Mouse (Mus musculus): ENCODE data around the gene Axin1.
"Not testable (repeated sequence)": the region's sequence is repeated elsewhere in the genome, so short reads cannot be mapped to it uniquely, and the experiment has no call there.

The Axin1 gene

DNA sequence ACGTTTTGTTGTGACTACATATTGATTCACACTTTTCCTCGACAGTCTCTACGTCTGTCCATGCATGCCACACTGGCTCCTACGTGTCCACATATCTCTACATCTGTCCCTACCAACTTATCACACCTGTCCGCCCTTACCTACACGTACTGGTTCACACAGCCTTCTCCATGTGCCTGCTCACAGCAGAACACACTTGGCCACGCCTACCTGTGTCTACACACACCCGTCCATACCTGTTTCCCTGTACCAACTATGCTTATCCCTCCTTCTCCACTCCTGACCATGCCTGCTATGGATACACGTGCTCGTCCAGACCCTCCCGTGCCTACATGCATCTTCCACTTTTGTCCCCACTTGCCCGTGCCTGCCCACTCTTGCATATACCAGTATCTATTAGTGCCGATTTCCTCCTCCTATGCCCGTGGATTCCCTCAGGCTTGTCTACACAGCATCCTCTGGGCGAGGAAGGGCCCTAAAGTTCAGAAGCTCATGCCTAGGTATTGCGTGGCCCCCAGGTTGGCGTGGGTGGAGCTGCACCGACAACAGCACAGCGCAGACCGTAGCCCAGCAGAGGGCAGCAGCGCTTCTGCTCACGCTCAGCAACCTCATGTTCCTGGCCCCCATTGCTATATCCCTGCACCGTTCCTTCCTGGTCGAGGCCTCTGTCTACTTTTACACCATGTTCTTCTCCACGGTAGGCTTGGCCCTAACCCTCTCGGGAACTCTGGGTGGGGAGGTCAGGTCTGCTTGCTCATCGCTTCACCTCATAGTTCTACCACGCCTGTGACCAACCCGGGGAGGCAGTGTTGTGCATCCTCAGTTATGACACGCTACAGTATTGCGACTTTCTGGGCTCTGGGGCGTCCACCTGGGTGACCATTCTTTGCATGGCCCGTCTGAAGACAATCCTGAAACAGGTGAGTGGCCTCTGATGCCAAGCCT is 18.4 kb upstream of the Axin1 start:
- in situ Hi-C loops (cut with MboI, MseI): loop anchor here (5.0 kb wide), 1 partner anchor 1717 kb away; the partner anchor contains the start of gene Snrpc

DNA sequence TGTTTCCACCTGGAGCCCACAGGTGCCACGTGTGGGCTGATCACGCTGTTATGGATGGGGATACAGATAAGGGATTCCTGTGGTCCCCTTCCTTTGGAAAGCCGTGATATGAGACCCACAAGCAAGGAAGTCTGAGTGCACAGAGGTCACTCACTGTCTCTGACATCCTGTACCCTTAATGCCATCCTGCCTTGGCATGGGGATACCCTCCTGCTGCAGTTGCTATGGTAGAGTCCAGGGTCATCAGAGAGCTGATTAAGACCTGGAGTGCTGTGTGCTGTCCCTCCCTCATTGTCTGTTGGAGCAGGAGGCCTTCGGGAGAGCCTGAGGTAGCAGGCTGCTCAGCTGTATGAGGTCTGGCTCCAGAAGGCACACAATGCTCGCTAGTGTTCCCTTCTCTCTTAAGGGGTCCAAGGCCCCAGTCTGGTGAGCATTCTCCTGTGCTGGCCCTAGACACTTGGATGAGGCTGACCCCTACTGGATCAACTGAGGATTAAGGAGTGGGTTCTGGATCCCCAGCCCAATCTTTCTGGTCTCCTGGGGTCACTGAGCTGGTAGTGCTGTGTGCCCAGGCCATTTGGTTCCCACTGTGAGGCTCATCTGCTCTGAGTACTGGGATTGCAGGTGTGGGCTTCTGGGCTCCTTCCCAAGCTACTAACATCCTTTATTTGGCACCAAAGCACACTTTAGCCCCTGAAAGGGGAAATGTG is 15.9 kb upstream of the Axin1 start:
- in situ Hi-C loops (cut with MboI, MseI): loop anchor here (5.0 kb wide), 1 partner anchor 1715 kb away; the partner anchor contains the start of gene Snrpc

DNA sequence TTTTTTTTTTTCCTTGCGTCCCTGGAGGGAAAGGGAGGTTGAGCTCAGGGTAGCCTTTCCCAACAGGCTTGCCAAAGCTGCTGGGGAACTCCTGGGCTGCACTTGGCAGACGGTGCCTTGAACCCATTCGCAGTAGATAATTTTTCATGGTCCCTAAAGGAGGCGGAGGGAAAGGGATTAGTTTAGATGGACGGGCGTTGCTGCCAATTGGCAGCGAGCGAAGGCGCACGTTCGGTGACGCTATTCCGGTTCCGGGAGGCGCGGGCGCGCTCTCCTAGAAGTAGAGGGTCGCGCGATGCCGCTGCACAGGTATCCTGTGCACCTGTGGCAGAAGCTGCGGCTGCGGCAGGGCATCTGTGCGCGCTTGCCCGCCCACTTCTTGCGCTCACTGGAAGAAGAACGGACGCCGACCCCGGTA is 15.2 kb upstream of the Axin1 start, which contains the start of gene Mrpl28:
Gene Mrpl28 (plus strand): TSS at position 234 of the 418 bp plus-strand sequence.
- in situ Hi-C loops (cut with MboI, MseI): loop anchor here (5.0 kb wide), 1 partner anchor 1714 kb away; the partner anchor contains the start of gene Snrpc

DNA sequence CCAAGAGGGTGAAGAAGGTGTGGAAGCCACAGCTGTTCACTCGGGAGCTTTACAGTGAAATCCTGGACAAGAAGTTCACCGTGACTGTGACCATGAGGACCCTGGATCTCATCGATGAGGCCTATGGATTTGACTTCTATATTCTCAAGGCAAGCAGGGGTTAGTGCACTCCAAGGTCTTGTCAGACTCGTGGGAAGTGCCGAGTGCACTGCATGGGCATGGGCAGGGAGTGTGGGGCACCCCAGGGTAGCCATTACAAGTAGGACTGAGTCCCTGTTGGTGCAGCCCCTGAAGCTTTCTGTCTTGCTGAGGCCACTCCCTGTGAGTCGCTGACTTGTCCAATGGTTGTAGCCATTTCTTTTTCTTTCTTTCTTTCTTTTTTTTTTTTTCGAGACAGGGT is 13.9 kb upstream of the Axin1 start:
- in situ Hi-C loops (cut with MboI, MseI): loop anchor here (5.0 kb wide), 1 partner anchor 1713 kb away; the partner anchor contains the start of gene Snrpc

DNA sequence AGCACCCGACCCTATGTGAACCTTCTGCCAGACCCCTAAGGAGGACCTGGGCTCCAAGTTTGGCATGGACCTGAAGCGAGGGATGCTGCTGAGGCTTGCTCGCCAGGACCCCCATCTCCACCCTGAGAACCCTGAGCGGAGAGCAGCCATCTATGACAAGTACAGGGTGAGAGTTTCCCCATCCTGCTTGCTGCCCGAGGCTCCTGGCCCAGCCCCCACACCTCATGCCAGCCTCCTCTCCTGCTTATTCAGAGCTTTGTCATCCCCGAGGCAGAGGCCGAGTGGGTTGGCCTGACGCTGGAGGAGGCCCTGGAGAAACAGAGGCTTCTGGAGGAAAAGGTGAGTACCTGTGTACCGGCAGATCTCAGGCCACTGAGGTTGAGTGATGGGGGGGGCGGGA is 13.3 kb upstream of the Axin1 start:
- in situ Hi-C loops (cut with MboI, MseI): no loop called here

DNA sequence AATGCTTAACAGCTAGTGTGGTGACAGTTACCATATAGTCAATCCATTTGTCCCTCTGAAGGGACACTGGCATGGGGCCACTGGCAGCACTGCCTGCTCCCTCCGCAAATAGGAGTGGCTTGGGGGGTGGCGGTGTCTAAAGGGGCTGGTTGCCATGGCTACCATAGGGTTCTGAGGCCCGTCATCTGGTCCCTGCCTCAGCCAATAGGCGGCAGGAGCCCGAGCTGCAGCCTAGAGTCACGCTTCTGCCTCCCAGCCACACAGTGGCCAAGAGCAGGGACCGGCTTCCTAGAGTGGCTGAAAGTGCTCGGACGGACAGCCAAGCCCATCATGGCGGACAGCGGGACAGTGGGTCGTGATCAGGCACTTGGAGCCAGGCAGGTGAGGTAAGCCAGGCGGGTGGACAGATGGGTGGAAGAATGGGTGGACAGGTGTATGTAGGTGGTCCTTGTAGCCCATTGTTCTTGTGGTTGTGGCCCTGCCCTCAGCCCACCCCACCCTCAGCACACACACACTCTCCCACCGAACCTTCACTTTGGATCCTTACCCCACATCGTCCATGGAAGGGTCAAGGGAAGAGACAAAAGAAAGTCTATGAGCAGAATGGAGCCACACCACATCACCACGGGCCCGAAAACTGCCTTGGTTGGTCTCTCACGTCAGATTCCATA is 7.3 kb upstream of the Axin1 start:
- in situ Hi-C loops (cut with MboI, MseI): no loop called here

DNA sequence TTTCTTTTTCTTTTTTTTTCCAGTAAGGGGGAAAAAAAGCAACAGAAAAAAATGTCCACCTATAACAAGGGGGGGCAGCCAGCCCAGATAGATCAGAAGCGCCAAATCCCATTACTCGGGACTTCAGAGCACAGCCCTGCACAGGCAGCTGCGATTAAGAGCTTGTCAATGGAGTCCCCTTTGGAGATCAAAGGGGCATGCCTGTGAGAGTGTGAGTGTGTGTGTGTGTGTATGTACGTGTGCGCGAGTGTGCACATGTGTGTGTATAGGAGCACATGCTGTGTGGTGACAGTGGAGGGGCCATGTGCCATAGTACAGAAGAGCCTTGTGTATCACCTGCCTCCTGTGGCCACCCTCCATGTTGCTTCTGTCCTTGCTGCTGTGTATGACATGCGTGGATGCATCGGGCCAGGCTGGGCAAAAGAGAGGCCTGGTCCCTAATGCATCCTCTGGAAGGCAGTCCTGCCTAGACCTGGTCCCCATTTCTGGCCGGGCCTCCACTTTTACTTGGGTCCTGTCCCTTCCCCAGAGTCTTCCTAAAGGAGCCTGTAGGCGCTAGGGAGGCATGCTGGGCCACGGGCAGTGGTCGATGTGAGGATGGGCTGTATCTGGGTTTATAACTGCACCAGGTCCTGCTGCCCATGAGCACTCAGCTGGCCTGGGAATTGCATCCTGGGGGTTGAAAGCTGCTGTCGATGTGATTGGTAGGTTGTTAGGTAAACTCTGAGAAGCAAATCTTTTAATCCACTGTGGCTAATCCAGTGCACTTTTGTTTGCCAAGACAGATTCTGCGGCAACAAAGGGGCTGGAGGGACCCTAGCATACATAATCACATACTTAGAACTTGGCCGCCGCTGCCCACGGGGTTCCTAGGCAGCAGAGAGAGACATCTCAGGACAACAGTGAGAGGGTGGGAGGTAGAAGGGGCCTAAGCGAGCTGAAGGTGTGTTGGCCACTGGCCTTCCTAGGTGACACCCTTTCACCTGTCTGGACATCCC is 6.3 kb upstream of the Axin1 start:
- in situ Hi-C loops (cut with MboI, MseI): no loop called here

DNA sequence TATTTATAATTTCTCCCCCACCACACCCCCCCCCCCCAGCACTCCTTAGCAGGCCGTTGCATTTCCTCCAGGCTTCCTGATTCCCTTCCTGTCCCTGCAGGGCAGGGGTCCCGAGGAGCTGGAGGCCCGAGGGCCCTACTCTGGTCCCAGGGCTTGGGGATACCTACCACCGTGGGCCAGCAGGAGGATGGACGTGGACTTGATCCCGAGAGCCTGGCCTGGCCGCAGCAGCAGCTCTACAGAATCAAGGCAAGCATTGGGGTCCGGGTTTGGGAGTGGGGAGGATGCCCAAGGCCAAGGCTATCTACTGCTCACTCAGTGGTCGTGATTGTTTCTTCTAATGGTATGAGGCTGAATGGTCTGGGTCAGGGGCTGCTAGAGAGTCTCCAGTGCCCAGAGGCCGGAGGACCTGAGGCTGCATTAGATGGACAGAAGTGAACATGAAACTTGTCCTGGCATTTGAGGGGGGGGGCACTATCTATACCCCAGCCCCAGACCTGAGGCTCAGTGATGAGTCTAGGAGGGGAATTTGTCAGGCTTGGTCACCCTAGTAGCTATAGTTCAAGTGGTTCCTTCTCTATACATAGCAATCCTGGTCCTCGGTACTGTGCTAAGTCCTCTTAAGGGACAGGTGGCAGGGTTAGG is 1.3 kb upstream of the Axin1 start:
- in situ Hi-C loops (cut with MboI, MseI): no loop called here

DNA sequence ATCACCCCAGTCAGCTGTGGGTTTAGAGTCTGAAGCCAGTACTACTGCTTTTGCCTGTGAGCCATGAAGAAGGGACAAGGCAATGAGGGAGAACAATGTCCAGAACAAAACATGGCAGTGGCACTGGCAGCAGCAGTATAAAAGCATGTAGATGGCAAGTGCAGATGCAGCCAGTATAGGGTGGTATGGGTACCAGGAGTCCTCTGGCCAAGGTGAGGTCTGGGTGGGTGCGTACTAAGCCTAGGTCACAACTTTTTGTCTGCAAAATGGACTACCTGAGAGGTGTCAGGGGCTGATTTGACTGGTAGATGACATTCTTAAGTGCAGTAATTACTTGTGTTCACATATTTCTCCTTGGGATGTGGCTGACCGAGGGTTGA is 747 bp upstream of the Axin1 start:
- in situ Hi-C loops (cut with MboI, MseI): no loop called here

DNA sequence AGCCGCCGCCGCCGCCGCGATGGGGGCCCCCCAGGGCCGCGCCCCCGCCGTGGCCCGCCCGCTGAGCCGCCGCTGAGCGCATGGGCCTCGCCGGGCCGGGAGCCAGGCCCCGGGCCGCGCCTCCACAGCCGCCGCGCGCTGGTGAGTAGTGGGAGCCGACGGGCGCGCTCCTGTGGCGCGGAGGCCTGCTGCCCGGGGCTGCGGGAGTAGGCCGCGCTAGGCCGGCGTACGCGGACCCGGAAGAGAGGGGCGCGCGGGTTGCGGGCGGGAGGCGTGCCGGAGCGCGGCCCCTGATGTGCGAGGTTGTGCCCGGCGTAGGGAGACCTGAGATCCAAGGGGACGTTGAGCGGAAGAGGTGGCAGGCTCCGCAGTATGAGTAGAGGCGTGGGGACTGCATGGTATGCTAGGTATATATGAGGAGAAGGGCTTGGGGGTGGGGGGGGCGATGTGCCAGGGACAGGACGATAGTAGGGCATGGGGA is 453 bp downstream of the Axin1 start:
- in situ Hi-C loops (cut with MboI, MseI): no loop called here

DNA sequence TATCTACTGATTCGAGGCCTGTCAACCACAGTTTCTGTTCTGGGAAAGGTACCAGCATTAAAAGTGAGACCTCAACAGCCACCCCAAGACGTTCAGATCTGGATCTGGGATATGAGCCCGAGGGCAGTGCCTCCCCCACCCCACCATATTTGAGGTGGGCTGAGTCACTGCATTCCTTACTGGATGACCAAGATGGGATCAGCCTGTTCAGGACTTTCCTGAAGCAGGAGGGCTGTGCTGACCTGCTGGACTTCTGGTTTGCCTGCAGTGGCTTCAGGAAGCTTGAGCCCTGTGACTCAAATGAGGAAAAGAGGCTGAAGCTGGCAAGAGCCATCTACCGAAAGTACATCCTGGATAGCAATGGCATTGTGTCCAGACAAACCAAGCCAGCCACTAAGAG is 4.3 kb downstream of the Axin1 start:
- in situ Hi-C loops (cut with MboI, MseI): no loop called here

DNA sequence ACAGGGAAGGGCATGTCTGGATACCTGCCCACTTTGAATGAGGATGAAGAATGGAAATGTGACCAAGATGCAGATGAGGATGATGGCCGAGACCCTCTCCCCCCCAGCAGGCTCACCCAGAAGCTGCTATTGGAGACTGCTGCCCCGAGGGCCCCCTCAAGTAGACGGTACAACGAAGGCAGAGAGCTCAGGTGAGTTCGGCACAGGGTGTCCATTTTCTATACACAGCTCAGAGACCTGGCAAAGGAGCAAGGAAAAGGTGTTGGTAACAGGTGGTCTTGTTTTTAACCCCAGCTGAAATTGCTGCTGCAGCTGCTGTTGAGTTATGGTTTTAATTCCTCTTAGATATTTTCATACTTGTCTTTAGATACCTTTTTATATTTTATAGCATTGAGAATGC is 4.9 kb downstream of the Axin1 start:
- in situ Hi-C loops (cut with MboI, MseI): no loop called here

DNA sequence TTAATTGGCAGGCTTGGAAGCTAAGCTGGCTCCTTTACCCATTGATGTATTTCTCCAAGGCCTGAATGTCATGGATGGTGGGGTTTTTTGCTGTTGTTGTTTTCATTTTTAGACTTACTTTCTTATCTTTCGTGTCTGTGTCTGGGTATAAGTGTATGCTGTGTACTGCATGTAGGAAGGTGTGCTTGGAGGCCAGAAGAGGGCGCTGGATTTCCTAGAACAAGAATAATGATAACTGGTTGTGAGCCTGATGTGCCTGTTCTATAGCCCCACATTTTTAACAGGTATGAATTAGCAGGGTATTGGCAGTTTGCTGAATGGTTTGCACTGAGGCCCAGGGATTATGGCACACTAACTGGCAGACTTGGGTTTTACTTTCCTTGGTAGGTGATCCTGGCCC is 10.6 kb downstream of the Axin1 start:
- in situ Hi-C loops (cut with MboI, MseI): no loop called here

DNA sequence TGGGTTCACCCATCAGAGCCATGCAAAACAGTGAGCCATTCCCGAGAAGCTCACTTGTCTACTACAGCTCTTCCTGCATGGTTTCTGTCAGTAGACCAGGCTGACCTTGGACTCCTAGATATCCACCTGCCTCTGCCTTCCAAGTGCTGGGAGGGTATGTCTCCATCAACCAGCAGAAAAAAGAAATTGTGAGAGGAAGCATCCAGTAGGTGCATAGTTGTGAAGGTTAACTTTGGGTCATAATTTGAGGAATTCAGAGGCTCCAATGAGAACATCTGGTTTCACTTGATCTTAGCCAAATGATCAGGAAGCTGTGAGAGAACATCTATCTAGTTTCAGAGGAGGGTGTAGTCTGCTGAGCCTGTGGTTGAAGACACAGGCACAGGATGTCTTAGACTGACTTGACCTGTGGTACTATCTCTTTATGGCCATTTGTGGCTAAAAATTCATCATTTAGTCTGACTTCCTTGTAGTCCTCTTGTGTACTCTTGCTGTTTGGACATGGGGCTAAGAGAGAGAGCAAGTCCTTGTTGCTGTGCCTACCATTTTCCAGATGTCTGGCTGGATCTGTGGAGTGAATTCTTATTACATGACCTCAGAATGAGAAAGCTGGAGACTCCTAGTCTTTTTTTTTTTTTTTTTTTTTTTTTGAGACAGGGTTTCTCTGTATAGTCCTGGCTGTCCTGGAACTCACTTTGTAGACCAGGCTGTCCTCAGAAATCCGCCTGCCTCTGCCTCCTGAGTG is 13.6 kb downstream of the Axin1 start:
- in situ Hi-C loops (cut with MboI, MseI): no loop called here

DNA sequence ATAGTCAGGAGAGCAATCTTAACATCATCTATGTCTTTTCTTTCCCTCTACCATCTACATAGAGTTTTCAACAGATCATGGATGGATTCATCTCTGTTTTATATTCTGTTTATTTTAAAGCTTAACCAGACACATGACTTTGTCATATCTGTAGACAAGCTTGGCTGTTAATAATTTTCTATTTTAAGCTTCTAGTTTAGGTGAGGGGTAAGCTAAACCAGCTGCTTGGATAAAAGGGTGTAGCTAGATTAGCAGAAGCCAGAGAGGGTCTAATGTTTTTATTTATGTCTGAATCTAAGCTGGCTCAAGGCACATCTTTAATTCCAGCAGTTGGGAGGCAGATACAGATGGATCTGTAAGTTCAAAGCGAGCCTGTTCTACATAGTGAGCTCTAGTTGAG is 24.2 kb downstream of the Axin1 start:
- in situ Hi-C loops (cut with MboI, MseI): no loop called here

DNA sequence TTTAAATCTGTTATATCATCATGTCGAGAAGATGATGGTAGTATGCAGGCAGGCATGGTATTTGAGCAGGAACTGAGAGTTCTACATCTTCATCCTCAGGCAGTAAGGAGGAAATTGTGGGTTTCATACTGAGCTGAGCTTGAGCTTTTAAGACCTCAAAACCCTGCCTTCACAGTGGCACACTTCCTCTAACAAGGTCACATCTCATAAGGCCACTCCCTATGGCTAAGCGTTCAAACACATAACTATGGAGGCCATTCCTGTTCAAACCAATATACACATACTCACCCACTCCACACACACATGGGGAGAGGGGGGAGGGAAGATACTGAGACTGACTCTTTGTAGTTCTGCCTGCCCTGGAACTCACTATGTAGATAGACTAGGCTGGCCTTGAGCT is 29.6 kb downstream of the Axin1 start:
- in situ Hi-C loops (cut with MboI, MseI): no loop called here

DNA sequence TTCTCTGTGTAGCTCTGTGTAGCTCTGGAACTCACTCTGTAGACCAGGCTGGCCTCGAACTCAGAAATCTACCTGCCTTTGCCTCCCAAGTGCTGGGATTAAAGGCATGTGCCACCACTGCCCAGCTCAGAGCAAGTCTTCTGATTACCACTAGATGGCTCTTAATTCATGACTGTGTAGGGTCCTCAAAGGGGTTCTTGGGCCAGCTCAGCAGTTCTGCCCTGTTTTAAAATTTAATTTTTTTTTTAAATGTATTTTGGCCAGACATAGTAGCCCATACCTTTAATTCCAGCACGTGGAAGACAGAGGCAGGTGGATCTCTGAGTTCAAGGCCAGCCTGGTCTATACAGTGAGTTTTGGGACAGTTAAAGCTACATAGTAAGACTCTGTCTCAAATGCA is 36.8 kb downstream of the Axin1 start:
- in situ Hi-C loops (cut with MboI, MseI): not testable (repeated sequence)

DNA sequence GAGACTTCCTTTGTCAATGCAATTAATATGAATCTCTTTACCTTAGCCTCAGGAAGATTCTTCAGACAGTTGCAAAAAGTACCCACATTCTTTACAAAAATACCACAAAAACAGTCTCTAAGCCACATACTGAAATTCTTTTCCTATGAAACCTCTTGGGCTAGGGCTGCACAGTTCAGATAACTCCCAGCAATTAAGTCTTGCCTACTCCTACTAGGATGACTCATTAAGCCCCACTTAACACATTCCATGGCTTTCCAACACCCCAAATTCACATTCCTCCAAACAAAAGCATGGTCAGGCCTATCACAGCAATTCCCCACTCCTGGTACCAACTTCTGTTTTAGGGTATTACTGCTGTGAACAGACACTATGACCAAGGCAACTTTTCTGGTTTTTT is 40.1 kb downstream of the Axin1 start:
- in situ Hi-C loops (cut with MboI, MseI): no loop called here

DNA sequence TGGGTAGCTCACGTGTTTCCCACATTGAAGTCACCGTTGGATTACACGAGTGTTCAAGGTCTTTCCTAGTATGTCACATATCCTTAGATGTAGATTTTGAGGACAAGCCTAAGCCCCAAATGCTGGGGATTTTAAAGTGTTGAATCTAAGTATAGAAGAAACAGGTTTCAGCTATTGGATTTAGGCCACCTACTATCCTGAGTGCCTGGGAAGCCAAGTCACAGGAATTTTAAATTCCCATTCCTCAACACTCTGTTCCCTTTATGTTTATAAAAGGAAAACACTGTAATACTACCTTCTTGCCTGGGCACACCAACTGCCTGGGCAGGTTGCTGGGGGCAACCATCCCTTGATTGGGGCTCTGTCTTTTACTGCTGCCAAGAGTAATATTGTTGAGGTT is 42.7 kb downstream of the Axin1 start:
- in situ Hi-C loops (cut with MboI, MseI): no loop called here
